Mouse (Mus musculus) Patski (cell line): ENCODE measurements around the gene Hopx. TPM values are rescaled to one million over a fixed set of nuclear protein-coding genes. Genes with fewer than 3 reads are reported as not detected.
"Not testable (repeated sequence)": the region's sequence is repeated elsewhere in the genome, so short reads cannot be mapped to it uniquely, and the experiment has no call there.

Experiments used
- ATAC-seq: fragments of 100-300 bp; one replicate; pipeline ENCODE4 v1.8.0; 2021
- CTCF ChIA-PET: fragments of 350-600 bp; sonication (Branson Sonifier 250); formaldehyde crosslinking; loops from one replicate; lab custom pipeline; 2022; ENCODE audit warnings: inconsistent platforms; lab: Charles Lee
- POLR2A ChIA-PET: fragments of 350-600 bp; sonication (Branson Sonifier 250); formaldehyde crosslinking; loops from one replicate; lab custom pipeline; 2022; ENCODE audit warnings: antibody characterized with exemption, inconsistent platforms; lab: Charles Lee
- DNase-seq: peaks from one replicate; pipeline ENCODE4 v3.0.0-alpha.2; 2011; ENCODE audit warnings: low read depth, low spot score
- H3K27me3 ChIP-seq: fragments of 371-371 bp; one replicate; pipeline ENCODE4 v1.5.1; 2021
- CTCF ChIP-seq: fragments of 100-300 bp; IDR thresholded peaks from one replicate; pipeline ENCODE4 v1.5.1; 2021
- in situ Hi-C: fragments of 300-500 bp; cut with MboI; formaldehyde crosslinking; loops from 3 replicates; pipeline ENCODE4 v1.11.1; 2018; ENCODE audit warnings: low pct_unique_long_range_greater_than_20kb, mixed read lengths
- polyA plus RNA-seq: library from polyadenylated mRNA; unstranded; gene quantifications from one replicate; pipeline ENCODE4 v1.2.3, GENCODE M21; 2021

The Hopx gene
- polyA plus RNA-seq, 1 experiment from 2014 or later: not detected

- ATAC-seq (no peak), DNase-seq (no peak)
- no peak for TF ChIP-seq CTCF
- POLR2A ChIA-PET: no interaction called here
- H3K27me3 ChIP-seq: peaks cover 22% of the 10 kb centered on the region
- CTCF ChIA-PET: interaction anchor here (1.0 kb wide), 1 partner anchor 35 kb away, joined by 3 read pairs; no protein-coding TSS in a partner anchor
- in situ Hi-C loops: no loop called here
Observed at GRCm38 (mm10) chr5:77102522-77103365, 12.2 kb downstream of the Hopx start.

DNA sequence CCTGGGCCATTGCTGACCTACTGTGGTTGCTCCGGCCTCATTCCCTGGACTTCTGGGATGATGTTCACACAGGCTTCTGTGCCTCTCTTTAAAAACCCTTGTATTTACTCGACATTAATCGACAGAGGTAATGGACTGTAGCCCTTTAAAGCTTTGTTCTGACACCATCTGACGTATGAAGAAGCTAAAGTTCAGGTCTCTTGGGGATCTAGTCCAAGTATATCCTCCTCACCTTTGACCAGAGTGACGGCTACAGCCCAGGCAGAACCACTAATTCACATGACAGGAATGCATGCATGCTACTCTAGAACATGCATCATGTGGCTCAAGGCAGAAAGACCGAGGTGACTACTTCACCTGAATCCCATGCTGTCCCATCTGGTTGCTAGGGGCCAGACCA, 14.2 kb downstream of the Hopx start:
- ChIA-PET POLR2A (no interaction called here), CTCF (interaction anchor here (1.0 kb wide), 1 partner anchor 11 kb away, joined by 3 read pairs; no protein-coding TSS in a partner anchor)
- H3K27me3 ChIP-seq: peaks cover 25% of the 10 kb centered on the region
- in situ Hi-C loops: no loop called here
- TF ChIP-seq CTCF: no peak
- ATAC-seq (no peak), DNase-seq (no peak)

DNA sequence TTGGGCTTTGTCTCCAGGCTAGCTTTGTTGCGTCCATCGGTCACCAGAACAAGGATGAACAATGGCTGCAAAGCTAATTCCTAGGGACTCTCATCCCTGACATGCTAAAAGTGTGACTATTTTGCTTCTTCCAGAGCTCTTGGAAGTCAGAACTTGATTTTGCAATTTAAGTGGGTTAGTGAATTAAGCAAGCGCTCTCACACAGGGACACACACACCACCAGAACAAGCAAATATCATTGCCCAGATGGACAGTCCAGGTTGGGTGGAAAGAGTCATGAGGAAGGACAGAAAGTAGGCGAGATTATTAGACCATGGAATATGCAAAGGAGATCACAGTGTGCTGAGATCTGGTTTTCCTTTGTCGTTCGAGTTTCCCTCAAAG, 14.9 kb downstream of the Hopx start:
- DNase-seq: no peak
- POLR2A ChIA-PET: interaction anchor here (0.6 kb wide), 1 partner anchor 195 kb away, joined by 4 read pairs; the partner anchor contains the start of gene Aasdh
- CTCF ChIA-PET: interaction anchor here (1.0 to 1.6 kb wide), 3 partner anchors 10 to 20 kb away, joined by 3 to 4 read pairs (median 4); no protein-coding TSS in a partner anchor
- ATAC-seq: no peak
- H3K27me3 ChIP-seq: peaks cover 29% of the 10 kb centered on the region
- in situ Hi-C loops: no loop called here
- TF ChIP-seq CTCF: no peak

- ATAC-seq (no peak), DNase-seq (no peak)
- ChIA-PET POLR2A (interaction anchor here (0.6 kb wide), 1 partner anchor 194 kb away, joined by 4 read pairs; the partner anchor contains the start of gene Aasdh), CTCF (interaction anchor here (1.3 to 1.6 kb wide), 2 partner anchors 12 to 19 kb away, joined by 4 read pairs; no protein-coding TSS in a partner anchor)
- peaks cover 29% of the 10 kb centered on the region for H3K27me3 ChIP-seq
- in situ Hi-C loops: no loop called here
- no peak for TF ChIP-seq CTCF
Observed at GRCm38 (mm10) chr5:77099317-77099996, 15.5 kb downstream of the Hopx start.

DNA sequence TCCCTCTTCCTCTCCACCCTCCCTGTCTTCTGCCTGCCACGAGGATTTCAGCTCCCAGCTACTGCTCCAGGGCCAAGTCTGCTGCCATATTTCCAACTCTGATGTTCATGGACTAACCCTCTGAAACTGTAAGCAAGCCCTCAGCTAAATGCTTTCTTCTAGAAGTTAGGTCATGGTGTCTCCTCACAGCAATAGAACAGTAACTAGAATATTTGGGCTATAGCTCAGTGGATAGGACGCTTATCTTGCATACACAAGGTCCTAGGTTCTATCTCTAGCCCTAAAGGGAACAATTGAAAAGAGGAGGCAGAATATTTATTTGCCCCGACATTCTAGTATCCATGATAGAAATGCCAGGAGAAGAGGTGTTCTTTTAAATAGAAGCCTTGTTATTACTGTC, 16.0 kb downstream of the Hopx start:
- in situ Hi-C loops: no loop called here
- CTCF ChIA-PET: interaction anchor here (1.3 to 1.6 kb wide), 2 partner anchors 12 to 19 kb away, joined by 4 read pairs; no protein-coding TSS in a partner anchor

DNA sequence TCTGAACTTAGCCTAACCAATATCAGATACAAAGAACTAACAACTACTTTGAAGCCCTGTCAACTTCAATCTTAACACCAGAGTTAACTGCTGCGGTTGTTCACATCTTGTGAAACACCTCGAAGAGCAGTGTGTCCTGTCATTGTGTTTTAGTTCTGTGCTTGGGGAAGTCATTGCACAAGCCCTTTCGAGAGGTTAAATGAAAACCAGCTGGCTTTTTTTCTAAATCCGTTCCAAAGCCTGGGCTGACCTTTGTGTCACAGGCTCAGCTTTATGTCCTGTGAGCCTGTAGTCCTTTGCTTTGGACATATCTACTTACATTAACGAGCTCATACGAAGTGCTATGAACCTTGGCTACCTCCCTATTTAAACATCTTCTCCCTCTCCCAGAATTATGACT, 17.2 kb downstream of the Hopx start:
- no peak for DNase-seq
- ATAC-seq: no peak
- in situ Hi-C loops: no loop called here
- H3K27me3 ChIP-seq: peaks cover 35% of the 10 kb centered on the region
- CTCF ChIA-PET: no interaction called here
- no peak for TF ChIP-seq CTCF
- POLR2A ChIA-PET: no interaction called here

More for the DNA sequence above, 16.0 kb downstream of the Hopx start:
- H3K27me3 ChIP-seq: peaks cover 33% of the 10 kb centered on the region
- DNase-seq (no peak), ATAC-seq (no peak)
- no peak for TF ChIP-seq CTCF
- POLR2A ChIA-PET: no interaction called here

GRCm38 (mm10) chr5:77096194-77096593, 18.7 kb downstream of the Hopx start:
- DNase-seq, CTCF ChIA-PET, in situ Hi-C loops, POLR2A ChIA-PET, ATAC-seq: not testable (repeated sequence)
- peaks cover 42% of the 10 kb centered on the region for H3K27me3 ChIP-seq

DNA sequence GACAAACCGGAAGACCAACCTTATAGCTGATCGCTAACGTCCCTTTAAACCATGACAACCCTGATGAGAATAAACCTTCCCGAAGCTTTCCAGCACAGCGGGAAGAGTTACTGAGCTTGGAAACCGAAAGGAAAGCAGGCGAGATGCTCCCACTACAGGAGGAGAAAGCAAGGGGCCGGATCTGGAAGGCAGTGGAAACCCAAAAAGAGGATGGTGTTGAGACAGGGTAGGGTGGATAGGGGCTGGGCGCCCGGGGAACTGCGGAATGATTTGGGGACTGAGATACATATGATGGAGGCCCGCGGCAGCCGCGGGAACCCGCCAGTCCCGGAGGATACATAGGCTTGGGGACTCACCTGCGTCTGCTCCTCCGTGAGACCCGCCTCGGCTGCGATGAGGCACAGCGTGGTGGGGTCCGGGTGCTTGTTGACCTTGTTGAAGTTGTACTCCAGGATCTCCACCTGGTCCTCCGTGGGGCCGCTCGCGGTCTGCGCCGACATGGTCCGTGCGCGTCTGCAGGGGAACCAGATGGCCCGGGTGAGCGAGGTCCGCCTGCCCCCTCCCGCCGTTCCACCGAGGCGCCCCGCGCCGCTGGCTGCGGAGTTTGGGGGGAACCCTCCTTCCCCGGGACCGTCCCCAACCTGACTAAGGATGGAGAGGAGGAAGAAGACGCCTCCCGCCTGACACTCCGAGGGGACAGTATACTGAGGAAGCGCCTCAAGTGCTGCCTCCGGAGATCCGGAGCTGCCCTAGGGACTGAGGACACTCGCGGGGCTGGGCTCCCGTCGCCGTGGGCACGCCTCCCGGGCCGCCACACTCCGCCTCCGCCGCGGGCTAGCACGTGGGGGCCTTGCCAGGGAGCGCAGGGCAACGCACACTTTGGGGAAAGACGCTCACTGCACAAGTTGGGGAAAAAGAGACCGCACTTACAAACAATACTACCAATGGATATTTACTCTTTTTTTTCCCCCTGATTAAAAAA, 20.1 kb downstream of the Hopx start:
- DNase-seq (no peak), ATAC-seq (no peak)
- CTCF ChIA-PET: interaction anchor here (0.6 kb wide), 1 partner anchor 7 kb away, joined by 3 read pairs; no protein-coding TSS in a partner anchor
- POLR2A ChIA-PET: interaction anchor here (0.5 kb wide), 1 partner anchor 94 kb away, joined by 4 read pairs; no protein-coding TSS in a partner anchor
- peaks cover 44% of the 10 kb centered on the region for H3K27me3 ChIP-seq
- in situ Hi-C loops: no loop called here
- no peak for TF ChIP-seq CTCF

GRCm38 (mm10) chr5:77093961-77094360, 21.0 kb downstream of the Hopx start:
- CTCF ChIA-PET: interaction anchor here (1.3 to 1.5 kb wide), 2 partner anchors 11 to 19 kb away, joined by 3 to 4 read pairs; no protein-coding TSS in a partner anchor
- H3K27me3 ChIP-seq: peaks cover 40% of the 10 kb centered on the region
- TF ChIP-seq CTCF: no peak
- DNase-seq (no peak), ATAC-seq (no peak)
- in situ Hi-C loops: no loop called here
- POLR2A ChIA-PET: no interaction called here
